Mouse (Mus musculus) ES-Bruce4 (cell line): ENCODE measurements around the gene Ptprd. TPM values are rescaled to one million over a fixed set of nuclear protein-coding genes. Genes with fewer than 3 reads are reported as not detected.

Experiments used
- H3K27ac ChIP-seq: 2 replicates; pipeline ENCODE4 v1.5.1; 2012; ENCODE audit warnings: low read length, inconsistent platforms; ENCODE audit not compliant: insufficient read depth
- H3K27me3 ChIP-seq: 2 replicates; pipeline ENCODE4 v1.6.1; 2012; ENCODE audit warnings: mild to moderate bottlenecking, low read length, inconsistent platforms; ENCODE audit not compliant: control insufficient read depth, poor library complexity, insufficient read depth, severe bottlenecking
- H3K36me3 ChIP-seq: 2 replicates; pipeline ENCODE4 v1.6.1; 2012; ENCODE audit warnings: inconsistent platforms, mild to moderate bottlenecking, low read length, moderate library complexity; ENCODE audit not compliant: control insufficient read depth, poor library complexity, insufficient read depth, severe bottlenecking
- H3K4me1 ChIP-seq: one replicate; pipeline ENCODE4 v1.8.1; 2011; ENCODE audit warnings: low read length; ENCODE audit not compliant: control insufficient read depth, insufficient read depth
- H3K4me3 ChIP-seq: 2 replicates; pipeline ENCODE4 v1.5.1; 2011; ENCODE audit warnings: low read depth, mild to moderate bottlenecking, low read length
- H3K9ac ChIP-seq: 2 replicates; pipeline ENCODE4 v1.6.1; 2012; ENCODE audit warnings: low read depth, mild to moderate bottlenecking, inconsistent platforms; ENCODE audit not compliant: poor library complexity, severe bottlenecking
- H3K9me3 ChIP-seq: replicated peaks from 2 replicates; pipeline ENCODE4 v1.6.1; 2012; ENCODE audit warnings: mild to moderate bottlenecking, low read length, inconsistent platforms; ENCODE audit not compliant: control insufficient read depth, poor library complexity, insufficient read depth, severe bottlenecking
- CTCF ChIP-seq: IDR thresholded peaks from one replicate; pipeline ENCODE4 v1.8.1; 2011; ENCODE audit warnings: low read depth, low read length
- EP300 ChIP-seq: IDR thresholded peaks from 2 replicates; pipeline ENCODE4 v1.6.1; 2011; ENCODE audit warnings: low read depth, low read length; ENCODE audit not compliant: insufficient read depth
- POLR2A ChIP-seq: IDR thresholded peaks from one replicate; pipeline ENCODE4 v1.8.1; 2011; ENCODE audit warnings: low read length; ENCODE audit not compliant: insufficient read depth
- polyA plus RNA-seq: library from polyadenylated mRNA; stranded (reverse); fragments of >200 nt; gene quantifications from 2 replicates; pipeline ENCODE4 v1.2.4, GENCODE M21; 2011; ENCODE audit warnings: low read depth; ENCODE audit not compliant: missing spikeins, insufficient read depth, insufficient read length

Ptprd gene
- polyA plus RNA-seq: 2.8 and 4.3 TPM in 2 replicates

- Histone ChIP-seq H3K27me3 (peaks cover 5% of the 10 kb centered on the region; the same call in 1 of the 2 replicates), H3K9me3 (no peaks in the 10 kb centered on the region), H3K27ac (no peak within 1 kb of the TSS), H3K36me3 (no peaks in the 10 kb centered on the region), H3K4me1 (no peaks in the 10 kb centered on the region), H3K9ac (peak within 1 kb of the TSS; percentile 26; the same call in 1 of the 2 replicates), H3K4me3 (peak within 1 kb of the TSS; percentile 64)
- TF ChIP-seq EP300 (no peak), POLR2A (no peak), CTCF (no peak)
These were observed at the start of gene Ptprd for GRCm38 (mm10) chr4:78211529-78212494. Ptprd (minus strand) TSS chr4:78211961.

DNA sequence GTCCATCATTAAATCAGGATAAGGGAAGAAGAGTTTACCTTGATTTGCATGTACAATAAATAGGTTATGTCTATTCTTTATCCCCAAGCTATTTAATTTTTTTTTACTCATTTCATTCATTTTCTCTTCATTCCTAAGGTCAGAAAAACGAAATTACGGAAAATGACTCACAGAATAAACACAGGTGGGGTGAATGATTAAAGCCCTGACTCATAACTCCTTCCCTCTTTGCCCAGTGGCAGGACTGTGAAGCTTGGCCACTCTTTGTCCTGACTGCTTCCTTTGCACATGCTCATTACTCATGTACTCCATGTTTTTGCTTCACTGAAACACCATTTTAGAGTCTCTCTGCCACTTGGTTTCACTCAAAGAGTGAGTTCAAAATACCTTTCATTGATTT, 24.1 kb upstream of the Ptprd start:
- no peaks in the 10 kb centered on the region for H3K36me3 ChIP-seq
- no peak overlapping the region for H3K27ac ChIP-seq
- H3K4me3 ChIP-seq: no peak overlapping the region
- H3K4me1 ChIP-seq: no peaks in the 10 kb centered on the region
- no peaks in the 10 kb centered on the region for H3K9me3 ChIP-seq
- H3K27me3 ChIP-seq: no peaks in the 10 kb centered on the region
- TF ChIP-seq EP300 (no peak), CTCF (no peak), POLR2A (no peak)
- H3K9ac ChIP-seq: no peak overlapping the region

DNA sequence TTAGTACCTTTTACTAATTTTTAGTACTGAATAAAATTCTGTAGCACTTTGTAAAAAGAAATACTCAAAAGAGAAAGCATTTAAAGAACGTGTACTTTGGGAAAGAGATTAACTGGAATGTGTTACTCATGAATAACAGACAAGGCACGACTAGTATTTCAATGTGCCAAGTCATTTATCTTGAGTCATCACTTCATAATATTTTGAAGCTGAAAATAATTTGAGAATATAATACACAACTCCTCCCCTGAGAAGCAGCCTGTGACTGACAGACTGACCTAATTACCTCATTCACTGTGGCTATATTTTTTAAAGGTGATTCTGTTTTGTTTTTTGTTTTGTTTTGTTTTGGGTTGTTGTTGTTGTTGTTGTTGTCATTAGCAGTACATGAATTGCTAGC, 23.6 kb upstream of the Ptprd start:
- no peak overlapping the region for H3K9ac ChIP-seq
- H3K4me3 ChIP-seq: no peak overlapping the region
- no peaks in the 10 kb centered on the region for H3K4me1 ChIP-seq
- no peak for TF ChIP-seq CTCF
- TF ChIP-seq POLR2A: no peak
- no peak for TF ChIP-seq EP300
- no peak overlapping the region for H3K27ac ChIP-seq
- no peaks in the 10 kb centered on the region for H3K9me3 ChIP-seq
- no peaks in the 10 kb centered on the region for H3K36me3 ChIP-seq
- H3K27me3 ChIP-seq: no peaks in the 10 kb centered on the region

- TF ChIP-seq EP300 (no peak), CTCF (no peak), POLR2A (no peak)
- no peaks in the 10 kb centered on the region for H3K9me3 ChIP-seq
These were observed 22.9 kb upstream of the Ptprd start for GRCm38 (mm10) chr4:78234681-78235080.

DNA sequence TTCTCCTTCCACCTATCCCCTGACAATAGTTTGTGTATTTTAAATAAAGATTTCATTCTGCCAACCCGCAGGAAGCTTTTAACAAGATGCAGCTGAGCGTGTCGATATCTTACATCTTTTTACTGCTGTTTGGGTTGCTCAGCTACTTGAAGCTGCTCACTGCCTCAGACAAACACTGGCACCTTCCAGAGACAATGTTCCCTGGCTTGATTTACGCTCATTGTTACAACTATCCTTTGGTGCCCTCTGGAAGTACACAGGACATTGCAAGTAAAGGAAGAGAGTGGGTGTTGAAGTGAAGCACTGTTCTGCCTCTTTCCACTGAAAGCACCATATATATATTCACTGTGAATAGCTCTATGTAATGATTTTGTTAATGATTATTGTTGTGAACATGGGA, 2.2 kb upstream of the Ptprd start:
- Histone ChIP-seq H3K36me3 (no peaks in the 10 kb centered on the region), H3K9ac (no peak overlapping the region), H3K4me1 (no peaks in the 10 kb centered on the region), H3K27me3 (peaks cover 5% of the 10 kb centered on the region; the same call in 1 of the 2 replicates), H3K9me3 (no peaks in the 10 kb centered on the region), H3K4me3 (no peak overlapping the region), H3K27ac (no peak overlapping the region)
- TF ChIP-seq CTCF: no peak
- no peak for TF ChIP-seq EP300
- TF ChIP-seq POLR2A: no peak

More at GRCm38 (mm10) chr4:78234681-78235080, 22.9 kb upstream of the Ptprd start:
- no peaks in the 10 kb centered on the region for H3K4me1 ChIP-seq
- no peak overlapping the region for H3K27ac ChIP-seq
- no peaks in the 10 kb centered on the region for H3K27me3 ChIP-seq
- no peak overlapping the region for H3K9ac ChIP-seq
- H3K4me3 ChIP-seq: no peak overlapping the region
- no peaks in the 10 kb centered on the region for H3K36me3 ChIP-seq

GRCm38 (mm10) chr4:78212941-78213340, 1.2 kb upstream of the Ptprd start:
- TF ChIP-seq EP300 (no peak), POLR2A (no peak), CTCF (no peak)
- Histone ChIP-seq H3K4me3 (no peak overlapping the region), H3K9ac (no peak overlapping the region), H3K36me3 (no peaks in the 10 kb centered on the region), H3K9me3 (no peaks in the 10 kb centered on the region), H3K27me3 (peaks cover 5% of the 10 kb centered on the region; the same call in 1 of the 2 replicates), H3K4me1 (no peaks in the 10 kb centered on the region), H3K27ac (no peak overlapping the region)
